Mouse (Mus musculus): ENCODE data around the gene Jund.

DNA sequence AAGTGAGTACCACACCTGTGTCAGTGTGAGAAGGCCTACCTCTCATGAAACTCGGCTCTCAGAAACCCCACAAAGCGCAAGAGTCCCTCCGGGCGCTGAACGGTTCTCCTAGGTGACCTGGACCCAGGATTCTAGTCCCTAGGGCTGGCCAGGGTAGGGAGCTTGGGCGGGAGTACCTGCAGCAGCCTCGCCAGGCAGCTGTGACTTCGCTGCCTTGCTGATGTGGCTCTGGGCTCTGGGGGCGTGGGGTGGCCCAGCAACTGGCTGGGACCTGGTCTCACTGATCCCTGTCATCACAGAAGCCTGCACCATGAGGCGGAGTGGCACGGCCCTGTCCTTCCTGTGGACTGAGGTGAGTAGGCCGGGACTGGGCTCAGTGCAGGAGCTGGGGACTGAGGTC lies 25.5 kb downstream of the Jund start:
- TF ChIP-seq POLR2A (IDR thresholded peaks at IDR 0.05; ENCODE audit: extremely low read depth, insufficient read depth, low read length): no peak
- TF ChIP-seq CTCF (IDR thresholded peaks at IDR 0.05; ENCODE audit: extremely low read depth, insufficient read depth, low read length): no peak
